Mouse (Mus musculus) stomach, postnatal 0 days (tissue): Measurements from ENCODE around the gene Pou2af1. TPM values are rescaled to one million over a fixed set of nuclear protein-coding genes. Genes with fewer than 3 reads are reported as not detected.

Source experiments
- ATAC-seq: fragments of 200-750 bp; cut with Nextera tagmentation; 2 replicates; pipeline ENCODE4 v1.8.0; 2017; ENCODE audit not compliant: low FRiP score, low TSS enrichment
- DNase-seq: peaks from one replicate; pipeline ENCODE4 v3.0.0-alpha.2; 2016; ENCODE audit warnings: low spot score
- H3K27ac ChIP-seq: fragments of 300-500 bp; sonication (generic); replicated peaks from 2 replicates; pipeline ENCODE4 v1.5.1; 2014; ENCODE audit warnings: mild to moderate bottlenecking, control low read depth
- H3K27me3 ChIP-seq: fragments of 300-500 bp; sonication (generic); 2 replicates; pipeline ENCODE4 v1.6.1; 2014; ENCODE audit warnings: low read length; ENCODE audit not compliant: control insufficient read depth, insufficient read depth
- H3K36me3 ChIP-seq: fragments of 300-500 bp; sonication (generic); 2 replicates; pipeline ENCODE4 v1.6.1; 2014; ENCODE audit warnings: low read length, mixed read lengths; ENCODE audit not compliant: control insufficient read depth, insufficient read depth
- H3K4me1 ChIP-seq: fragments of 300-500 bp; sonication (generic); replicated peaks from 2 replicates; pipeline ENCODE4 v1.6.1; 2014; ENCODE audit warnings: antibody characterized with exemption; ENCODE audit not compliant: control insufficient read depth, insufficient read depth
- H3K4me2 ChIP-seq: fragments of 300-500 bp; sonication (generic); replicated peaks from 2 replicates; pipeline ENCODE4 v1.6.1; 2014; ENCODE audit warnings: low read depth, mild to moderate bottlenecking, control low read depth, moderate library complexity
- H3K4me3 ChIP-seq: fragments of 300-500 bp; sonication (generic); 2 replicates; pipeline ENCODE4 v1.5.1; 2014; ENCODE audit warnings: low read depth, low read length, control low read depth
- H3K9ac ChIP-seq: fragments of 300-500 bp; sonication (generic); 2 replicates; pipeline ENCODE4 v1.6.1; 2014; ENCODE audit warnings: mild to moderate bottlenecking, low read length, control low read depth, mixed read lengths
- H3K9me3 ChIP-seq: fragments of 300-500 bp; sonication (generic); 2 replicates; pipeline ENCODE4 v1.6.1; 2016; ENCODE audit warnings: low read length; ENCODE audit not compliant: control insufficient read depth
- CTCF ChIP-seq: IDR thresholded peaks from 2 replicates; pipeline ENCODE4 v1.5.1; 2016; ENCODE audit warnings: antibody characterized with exemption, low read depth, mild to moderate bottlenecking, moderate library complexity
- EP300 ChIP-seq: optimal IDR thresholded peaks from 2 replicates; pipeline ENCODE3; 2016; ENCODE audit warnings: antibody characterized with exemption
- WGBS: fragments of 180-500 bp; shearing (Covaris S2); extraction: QIAGEN DNeasy Blood & Tissue Kit; methylation state at CpG from one replicate; pipeline ENCODE4 v1.1.7; 2014; 5-methylcytosine and 5-hydroxymethylcytosine counted together
- polyA plus RNA-seq: library from polyadenylated mRNA; unstranded; fragments of >200 nt; fragmentation: Nextera tagmentation; extraction: Ambion mirVana; gene quantifications from 2 replicates; pipeline ENCODE4 v1.2.1, GENCODE M21; 2015

The Pou2af1 gene
- polyA plus RNA-seq, 1 experiment from 2014 or later: 0.12 TPM

DNA sequence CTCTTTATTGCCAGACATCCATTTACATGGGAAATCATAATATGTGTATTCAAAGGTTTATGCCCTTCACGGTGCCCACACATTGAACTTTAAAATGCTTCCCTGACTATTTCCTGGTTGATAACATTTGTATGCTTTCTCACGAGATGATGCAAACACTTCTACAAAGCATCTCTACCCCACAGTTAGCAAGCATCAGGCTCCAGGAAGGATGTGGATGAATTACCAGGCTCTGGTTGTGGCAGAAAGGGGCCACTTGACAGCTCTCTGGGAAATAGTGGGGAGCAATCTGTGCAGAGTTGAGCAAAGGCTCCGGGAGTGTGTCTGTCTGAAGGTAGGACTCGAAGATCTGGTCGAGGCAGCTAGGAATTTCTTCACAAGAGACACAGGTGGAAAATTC lies 58.6 kb downstream of the Pou2af1 start:
- no peak overlapping the region for H3K4me3 ChIP-seq
- H3K9me3 ChIP-seq: no peaks in the 10 kb centered on the region
- no peak overlapping the region; the same call in 1 of the 2 replicates for H3K27ac ChIP-seq
- H3K9ac ChIP-seq: no peak overlapping the region
- WGBS: 46% methylated on average over 5 of the region's 5 CpGs
- H3K27me3 ChIP-seq: no peaks in the 10 kb centered on the region
- no peaks in the 10 kb centered on the region for H3K36me3 ChIP-seq
- no peaks in the 10 kb centered on the region for H3K4me1 ChIP-seq
- TF ChIP-seq EP300: no peak
- DNase-seq (no peak), ATAC-seq (peak; percentile 60)
- no peak overlapping the region for H3K4me2 ChIP-seq

GRCm38 (mm10) chr9:51273581-51274154 lies 60.2 kb downstream of the Pou2af1 start:
- no peak for DNase-seq
- H3K4me2 ChIP-seq: peak overlapping the region; percentile 32
- WGBS: 66% methylated on average over 9 of the region's 9 CpGs

GRCm38 (mm10) chr9:51274678-51275077 lies 61.2 kb downstream of the Pou2af1 start:
- Histone ChIP-seq H3K27ac (peak overlapping the region; percentile 69; the same call in 1 of the 2 replicates), H3K36me3 (no peaks in the 10 kb centered on the region), H3K4me1 (0 out of 2 replicates have a peak, but pooled peaks cover 2% of the 10 kb centered on the region), H3K4me3 (no peak overlapping the region), H3K27me3 (no peaks in the 10 kb centered on the region), H3K4me2 (no peak overlapping the region), H3K9ac (0 out of 2 replicates have a peak overlapping the region, but pooled peaks have one; percentile 18), H3K9me3 (no peaks in the 10 kb centered on the region)
- TF ChIP-seq CTCF (no peak), EP300 (no peak)
- peak; percentile 75 for DNase-seq
- 10% methylated on average over 4 of the region's 4 CpGs for WGBS
- ATAC-seq: peak; percentile 73

More at GRCm38 (mm10) chr9:51273581-51274154, 60.2 kb downstream of the Pou2af1 start:
- no peak for ATAC-seq
- Histone ChIP-seq H3K9me3 (no peaks in the 10 kb centered on the region), H3K4me3 (no peak overlapping the region; the same call in 1 of the 2 replicates), H3K9ac (no peak overlapping the region), H3K4me1 (0 out of 2 replicates have a peak, but pooled peaks cover 2% of the 10 kb centered on the region), H3K27me3 (no peaks in the 10 kb centered on the region), H3K36me3 (no peaks in the 10 kb centered on the region), H3K27ac (peak overlapping the region; percentile 37)
- TF ChIP-seq EP300 (no peak), CTCF (no peak)

GRCm38 (mm10) chr9:51277834-51278498 lies 64.5 kb downstream of the Pou2af1 start:
- 17% methylated on average over 13 of the region's 13 CpGs for WGBS
- no peak for ATAC-seq
- peak overlapping the region; percentile 88 for H3K27ac ChIP-seq
- H3K9ac ChIP-seq: peak overlapping the region; percentile 74
- no peak for DNase-seq
- H3K36me3 ChIP-seq: no peaks in the 10 kb centered on the region
- TF ChIP-seq EP300 (no peak), CTCF (no peak)
- peak overlapping the region; percentile 62 for H3K4me3 ChIP-seq
- H3K9me3 ChIP-seq: no peaks in the 10 kb centered on the region
- H3K4me1 ChIP-seq: 0 out of 2 replicates have a peak, but pooled peaks cover 2% of the 10 kb centered on the region
- H3K4me2 ChIP-seq: peak overlapping the region; percentile 93
- no peaks in the 10 kb centered on the region for H3K27me3 ChIP-seq

- DNase-seq: peak; percentile 87
- TF ChIP-seq EP300 (no peak), CTCF (peak; percentile 74)
- Histone ChIP-seq H3K9ac (peak within 1 kb of the TSS; percentile 74), H3K27ac (peak within 1 kb of the TSS; percentile 88), H3K4me2 (peak within 1 kb of the TSS; percentile 93), H3K4me1 (0 out of 2 replicates have a peak, but pooled peaks cover 2% of the 10 kb centered on the region), H3K9me3 (no peaks in the 10 kb centered on the region), H3K4me3 (peak within 1 kb of the TSS; percentile 62), H3K36me3 (no peaks in the 10 kb centered on the region), H3K27me3 (no peaks in the 10 kb centered on the region)
- ATAC-seq: peak; percentile 89
- under 1% methylated on average over 53 of the region's 53 CpGs for WGBS
These were observed 65.2 kb downstream of the Pou2af1 start, which contains the start of gene Colca2 for GRCm38 (mm10) chr9:51278500-51279381. Gene Colca2 (minus strand): TSS chr9:51278569.
